In the genomic region with DNA sequence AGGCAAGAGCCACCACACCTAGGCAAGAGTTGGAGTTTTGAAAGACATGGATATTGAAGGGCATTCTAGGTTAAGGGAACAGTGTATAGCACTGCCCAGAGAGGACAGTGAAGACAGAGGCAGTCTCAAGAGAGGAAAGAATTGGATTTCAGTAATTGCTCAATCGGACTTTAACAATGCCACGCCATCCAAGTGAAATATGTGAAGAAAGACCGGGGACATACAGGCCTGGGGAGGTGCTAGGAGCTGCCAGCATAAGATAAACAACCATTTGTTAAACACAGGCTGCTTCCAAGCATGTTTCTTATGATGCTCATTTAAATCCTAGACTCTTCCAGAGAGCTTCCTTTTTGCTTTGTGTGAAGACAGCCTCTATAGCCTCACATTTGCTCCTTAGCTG, we compare ENCODE assay signal across 24 mouse cellular contexts.
"Had no signal": no experiment of that assay in that cellular context is flagged by ENCODE, and none has a peak within 500 bp of the region (broad histone marks: within the 10 kb centered on the region; RNA-seq: fewer than 3 reads in every experiment).

No protein-coding gene starts in this region.

- H3K9ac ChIP-seq: heart, embryonic 12.5 days; hindbrain, embryonic 12.5 days; hindbrain, embryonic 14.5 days; limb, embryonic 12.5 days had no signal

- H3K4me2 ChIP-seq: heart, embryonic 12.5 days; hindbrain, embryonic 12.5 days; hindbrain, embryonic 14.5 days; limb, embryonic 12.5 days had no signal

- H3K4me3 ChIP-seq: gastrocnemius, adult 2 months; heart, embryonic 10.5 days; heart, embryonic 12.5 days; hindbrain, embryonic 10.5 days; hindbrain, embryonic 12.5 days; layer of hippocampus, adult 2 months; left cerebral cortex, adult 2 months; limb, embryonic 10.5 days; limb, embryonic 12.5 days had no signal

- H3K27me3 ChIP-seq: heart, embryonic 12.5 days; hindbrain, embryonic 12.5 days had no signal

- H3K27ac ChIP-seq: gastrocnemius, adult 2 months; heart, embryonic 10.5 days; hindbrain, embryonic 10.5 days; hindbrain, embryonic 12.5 days; hindbrain, embryonic 14.5 days; layer of hippocampus, adult 2 months; left cerebral cortex, adult 2 months; limb, embryonic 10.5 days; limb, embryonic 12.5 days had no signal

- ATAC-seq: hindbrain, embryonic 16.5 days; inflammation-experienced regulatory T-cells, adult 6 months; intestine, embryonic 16.5 days had no signal

- DNase-seq: gastrocnemius, adult 2 months; gastrocnemius, postnatal 10 days; gastrocnemius, postnatal 25 days; heart, adult 18-20 months; heart, postnatal 10 days; heart, postnatal 4 days; kidney, adult 18-20 months; kidney, adult 8-10 months; kidney, postnatal 10 days; kidney, postnatal 25 days; kidney, postnatal 4 days; liver had no signal

- H3K9me3 ChIP-seq: heart, embryonic 10.5 days; heart, embryonic 12.5 days; hindbrain, embryonic 10.5 days; hindbrain, embryonic 12.5 days; limb, embryonic 10.5 days; limb, embryonic 12.5 days had no signal

- H3K36me3 ChIP-seq: heart, embryonic 10.5 days; heart, embryonic 12.5 days; hindbrain, embryonic 10.5 days; hindbrain, embryonic 12.5 days; limb, embryonic 10.5 days; limb, embryonic 12.5 days had no signal
